Mouse (Mus musculus) ovary, postnatal 36 days (tissue): ENCODE data around the gene Dsp.

Source experiments
- DNase-seq: peaks from one replicate; pipeline ENCODE4 v3.0.0; 2022; ENCODE audit warnings: low spot score, mixed read lengths

Gene Dsp

GRCm38 (mm10) chr13:38151069-38151588 lies at the start of gene Dsp:
TSS of gene Dsp (plus strand) at chr13:38151294.
- DNase-seq = peak; percentile 71

DNA sequence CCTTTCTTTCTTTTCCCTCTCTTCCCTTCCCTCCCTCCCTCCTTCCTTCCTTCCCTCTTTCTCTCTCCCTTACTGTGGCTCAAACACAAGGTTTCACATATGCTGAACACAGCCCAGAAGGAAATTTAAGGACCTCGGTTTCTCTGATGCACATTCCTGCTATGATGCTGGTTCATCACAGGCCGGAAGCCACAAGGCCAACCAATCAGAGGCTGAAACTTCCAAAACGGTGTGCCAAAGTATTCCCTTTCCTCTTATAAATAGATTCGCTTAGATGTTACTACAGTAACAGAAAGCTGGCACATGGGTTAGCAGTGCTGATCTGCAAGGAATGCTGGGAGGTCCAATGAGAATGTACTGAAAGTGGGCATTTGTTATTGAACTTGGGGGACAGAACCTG lies 47.7 kb upstream of the Dsp start:
- DNase-seq = no peak

GRCm38 (mm10) chr13:38104501-38104900 lies 46.6 kb upstream of the Dsp start:
- DNase-seq = no peak

- DNase-seq = no peak
These were observed 42.0 kb upstream of the Dsp start for GRCm38 (mm10) chr13:38109081-38109480.

GRCm38 (mm10) chr13:38122321-38122720 lies 28.8 kb upstream of the Dsp start:
- DNase-seq = no peak

- DNase-seq = no peak
These were observed 27.4 kb upstream of the Dsp start for GRCm38 (mm10) chr13:38123666-38124065.

- DNase-seq = no peak
These were observed 23.4 kb upstream of the Dsp start for GRCm38 (mm10) chr13:38127683-38128082.

GRCm38 (mm10) chr13:38128246-38128645 lies 22.8 kb upstream of the Dsp start:
- no peak for DNase-seq

GRCm38 (mm10) chr13:38129492-38129891 lies 21.6 kb upstream of the Dsp start:
- DNase-seq = no peak

- DNase-seq = no peak
These were observed 21.0 kb upstream of the Dsp start for GRCm38 (mm10) chr13:38130116-38130515.

- no peak for DNase-seq
These were observed 18.0 kb upstream of the Dsp start for GRCm38 (mm10) chr13:38133016-38133528.

DNA sequence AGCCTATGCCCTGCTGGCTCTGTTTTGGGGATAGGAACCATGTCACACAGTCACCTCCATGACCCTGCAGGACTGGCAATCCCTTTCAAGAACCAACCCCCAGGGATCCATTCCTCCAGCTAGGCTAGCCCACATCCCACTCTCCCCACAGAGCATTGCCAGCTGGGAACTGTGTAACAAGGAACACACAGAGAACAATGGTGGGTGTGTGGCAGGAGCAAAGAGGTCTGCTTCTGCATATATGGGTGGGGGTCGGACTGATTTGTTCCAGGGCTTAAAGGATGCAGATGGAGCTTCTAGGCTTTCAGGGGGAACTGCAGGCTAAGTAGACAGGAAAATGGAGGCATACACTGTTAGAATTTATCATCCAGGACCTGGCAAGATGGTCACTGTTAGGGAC lies 10.6 kb upstream of the Dsp start:
- DNase-seq = no peak

DNA sequence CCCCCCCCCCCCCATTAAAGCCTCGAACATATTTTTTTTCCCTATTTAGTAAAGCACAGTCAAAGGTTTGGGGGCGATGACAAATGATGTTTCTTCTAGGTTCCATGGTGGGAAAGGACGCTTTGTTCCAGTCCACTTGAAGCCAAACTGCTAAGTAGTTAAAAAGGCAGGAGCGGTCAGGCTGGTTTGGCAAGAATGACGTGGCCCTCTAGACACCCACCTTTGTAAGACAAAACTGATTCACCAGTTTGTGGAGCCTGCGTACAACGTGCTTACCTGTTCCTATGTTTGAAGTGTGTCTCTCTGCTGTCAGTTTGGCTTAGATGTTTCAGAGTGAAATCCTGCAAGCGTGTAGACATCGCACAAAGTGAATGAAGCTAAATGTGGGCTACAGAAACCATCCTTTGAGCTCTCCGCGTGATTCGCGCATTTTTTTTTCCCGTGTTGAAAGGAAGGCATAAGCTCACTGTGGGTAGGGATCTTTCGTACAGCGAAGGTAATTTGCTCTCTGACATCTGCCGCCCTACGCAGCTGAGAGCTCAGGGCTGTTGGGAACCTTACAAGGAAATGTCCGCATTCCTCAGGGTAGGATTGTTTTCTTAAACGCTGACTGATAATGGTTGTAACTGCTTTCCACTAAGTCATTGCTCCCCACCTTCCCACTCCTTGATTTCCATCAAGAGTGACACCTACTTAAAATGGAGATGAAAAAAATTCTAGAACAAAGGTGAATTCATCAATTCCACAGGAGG lies 6.0 kb upstream of the Dsp start:
- DNase-seq = no peak

DNA sequence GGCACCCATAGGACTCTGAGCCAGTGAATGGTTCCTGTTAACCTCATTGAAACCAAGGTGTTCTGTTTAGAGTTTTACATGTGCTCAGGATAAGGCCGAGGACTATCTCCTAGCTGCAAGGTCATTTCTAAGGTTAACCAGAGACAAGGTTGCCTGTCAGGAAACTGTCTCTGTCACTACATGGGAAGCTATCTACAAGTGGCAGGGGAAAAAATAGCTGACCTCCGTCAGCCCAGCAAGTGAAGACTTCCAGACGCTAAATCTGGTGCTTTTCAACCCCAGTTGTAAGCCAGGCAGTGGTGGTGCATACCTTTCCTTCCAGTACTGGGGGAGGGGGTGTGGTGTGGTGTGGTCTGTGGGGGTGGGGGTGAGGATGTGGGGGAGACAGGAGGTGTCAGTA lies 2.7 kb upstream of the Dsp start:
- no peak for DNase-seq

DNA sequence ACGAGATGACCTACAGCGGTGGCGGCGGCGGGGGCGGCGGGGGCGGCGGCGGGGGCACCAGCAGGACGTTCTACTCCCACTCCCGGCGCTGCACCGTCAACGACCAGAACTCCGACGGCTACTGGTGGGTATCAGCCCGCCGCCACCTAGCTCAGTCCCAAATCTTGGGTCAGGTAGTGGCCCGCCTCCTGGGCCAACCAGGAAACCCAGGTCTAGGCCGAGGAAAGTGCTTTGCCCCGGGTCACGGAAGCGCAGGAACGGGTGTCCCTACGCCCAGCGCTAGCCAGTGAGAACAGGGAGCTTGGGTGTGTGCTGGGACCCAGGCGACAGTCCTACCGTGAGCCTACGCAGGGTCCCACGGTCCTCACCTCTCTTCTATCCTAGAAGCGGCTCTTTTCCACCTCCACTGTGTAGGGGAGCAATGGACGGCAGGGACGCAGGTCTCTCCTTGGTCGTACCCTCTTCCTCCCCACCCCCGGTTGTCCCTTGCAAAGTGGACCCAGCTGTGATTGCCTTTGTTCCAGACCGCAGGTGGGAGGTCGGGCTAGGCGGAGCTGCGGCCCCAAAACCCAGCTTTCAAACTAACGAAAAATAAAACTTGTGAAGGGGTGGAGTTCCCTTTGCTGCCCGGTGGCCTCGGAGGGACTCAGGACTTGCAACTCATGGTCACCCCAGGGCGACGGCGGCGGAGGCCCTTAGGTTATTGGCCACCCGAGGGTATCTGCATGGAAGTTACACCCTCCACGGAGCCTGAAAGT lies 756 bp downstream of the Dsp start:
- peak; percentile 33 for DNase-seq

- peak; percentile 38 for DNase-seq
These were observed 1.4 kb downstream of the Dsp start for GRCm38 (mm10) chr13:38152429-38153035.

GRCm38 (mm10) chr13:38155523-38155922 lies 4.4 kb downstream of the Dsp start:
- DNase-seq = no peak

GRCm38 (mm10) chr13:38157635-38158034 lies 6.5 kb downstream of the Dsp start:
- no peak for DNase-seq

- no peak for DNase-seq
These were observed 10.9 kb downstream of the Dsp start for GRCm38 (mm10) chr13:38162002-38162401.

- DNase-seq = peak; percentile 16
These were observed 11.6 kb downstream of the Dsp start for GRCm38 (mm10) chr13:38162668-38163067.

DNA sequence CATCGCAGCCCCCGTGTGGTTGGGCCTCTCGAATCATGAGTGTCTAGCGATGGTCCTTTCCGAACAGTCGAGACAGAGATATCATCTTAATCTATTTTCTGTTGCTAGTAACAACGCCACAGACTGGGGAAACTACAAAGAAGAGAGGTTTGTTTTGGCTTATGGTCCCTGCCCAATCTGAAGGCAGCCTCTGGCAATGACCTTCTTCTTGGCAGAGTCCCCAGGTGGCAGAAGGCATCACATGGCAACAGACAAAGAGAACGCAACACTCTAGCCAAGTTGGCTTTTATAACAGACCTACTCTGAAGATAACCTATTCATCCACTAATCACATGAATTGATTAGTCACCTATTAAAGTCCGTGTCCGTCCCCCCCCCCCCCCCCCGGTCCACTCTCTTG lies 13.8 kb downstream of the Dsp start:
- no peak for DNase-seq

- no peak for DNase-seq
These were observed 16.0 kb downstream of the Dsp start for GRCm38 (mm10) chr13:38167056-38167455.

DNA sequence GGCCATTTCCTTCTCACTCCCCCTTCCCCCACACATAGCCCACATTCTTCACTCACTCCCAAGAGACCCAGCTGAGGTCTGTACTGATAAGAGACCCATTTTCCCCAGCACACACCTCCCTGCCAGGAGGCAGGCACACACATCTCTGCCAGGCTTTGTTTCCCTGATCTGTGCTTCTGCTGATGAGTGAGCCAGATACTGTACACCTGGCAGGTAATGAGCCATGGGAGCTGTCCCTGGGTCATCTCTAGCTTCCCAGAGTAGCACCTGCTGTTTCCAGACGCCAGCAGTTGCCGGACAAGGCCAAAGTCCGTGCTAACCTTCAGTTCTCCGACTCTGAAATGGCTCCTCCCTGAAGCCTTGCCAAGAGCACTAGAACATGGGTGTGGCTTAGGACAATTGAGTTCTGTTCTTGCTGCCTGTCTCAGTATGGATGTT lies 19.6 kb downstream of the Dsp start:
- no peak for DNase-seq
